Mouse (Mus musculus) heart, embryonic 12.5 days (tissue): ENCODE measurements around the gene Pcgf1. TPM values are rescaled to one million over a fixed set of nuclear protein-coding genes. Genes with fewer than 3 reads are reported as not detected.

Source experiments
- ATAC-seq: fragments of 200-750 bp; cut with Nextera tagmentation; 2 replicates; pipeline ENCODE4 v1.8.0; 2017; ENCODE audit warnings: moderate TSS enrichment, moderate library complexity; ENCODE audit not compliant: insufficient number of reproducible peaks, low FRiP score
- H3K27ac ChIP-seq: fragments of 300-500 bp; sonication (generic); 2 replicates; pipeline ENCODE4 v1.5.1; 2016; ENCODE audit warnings: mild to moderate bottlenecking, moderate library complexity; ENCODE audit not compliant: poor library complexity, severe bottlenecking
- H3K27me3 ChIP-seq: fragments of 300-500 bp; sonication (generic); replicated peaks from 2 replicates; pipeline ENCODE4 v1.6.1; 2016; ENCODE audit warnings: mild to moderate bottlenecking, moderate library complexity
- H3K36me3 ChIP-seq: fragments of 300-500 bp; sonication (generic); 2 replicates; pipeline ENCODE4 v1.6.1; 2016; ENCODE audit warnings: mild to moderate bottlenecking, moderate library complexity
- H3K4me1 ChIP-seq: fragments of 300-500 bp; sonication (generic); replicated peaks from 2 replicates; pipeline ENCODE4 v1.6.1; 2016; ENCODE audit warnings: mild to moderate bottlenecking
- H3K4me2 ChIP-seq: fragments of 300-500 bp; sonication (generic); 2 replicates; pipeline ENCODE4 v1.6.1; 2016; ENCODE audit warnings: mild to moderate bottlenecking, moderate library complexity
- H3K4me3 ChIP-seq: fragments of 300-500 bp; sonication (generic); 2 replicates; pipeline ENCODE4 v1.5.1; 2016; ENCODE audit warnings: mild to moderate bottlenecking
- H3K9ac ChIP-seq: fragments of 300-500 bp; sonication (generic); 2 replicates; pipeline ENCODE4 v1.6.1; 2016; ENCODE audit warnings: mild to moderate bottlenecking, moderate library complexity
- H3K9me3 ChIP-seq: fragments of 300-500 bp; sonication (generic); replicated peaks from 2 replicates; pipeline ENCODE4 v1.6.1; 2016; ENCODE audit warnings: mild to moderate bottlenecking, moderate library complexity
- WGBS: fragments of 180-500 bp; shearing (Covaris S2); methylation state at CpG from one replicate; pipeline ENCODE4 v1.1.7; 2016; 5-methylcytosine and 5-hydroxymethylcytosine counted together
- polyA plus RNA-seq: library from polyadenylated mRNA; unstranded; fragments of >200 nt; fragmentation: Nextera tagmentation; extraction: Ambion mirVana; gene quantifications from 2 replicates; pipeline ENCODE4 v1.2.1, GENCODE M21; 2016

The Pcgf1 gene
- polyA plus RNA-seq, 1 experiment from 2014 or later: 14.9 TPM

- Histone ChIP-seq H3K4me3 (no peak overlapping the region), H3K9me3 (no peaks in the 10 kb centered on the region), H3K27ac (no peak overlapping the region), H3K27me3 (peaks cover 68% of the 10 kb centered on the region), H3K4me2 (no peak overlapping the region), H3K4me1 (peaks cover 29% of the 10 kb centered on the region), H3K9ac (no peak overlapping the region), H3K36me3 (peaks cover 23% of the 10 kb centered on the region)
- 17% methylated on average over 5 of the region's 5 CpGs for WGBS
- ATAC-seq: no peak
These were observed 5.8 kb downstream of the Pcgf1 start for GRCm38 (mm10) chr6:83083497-83083896.

GRCm38 (mm10) chr6:83084477-83084876 is 6.8 kb downstream of the Pcgf1 start:
- H3K4me1 ChIP-seq: peaks cover 22% of the 10 kb centered on the region
- no peak overlapping the region for H3K4me2 ChIP-seq
- H3K36me3 ChIP-seq: peaks cover 23% of the 10 kb centered on the region
- H3K9me3 ChIP-seq: no peaks in the 10 kb centered on the region
- 10% methylated on average over 6 of the region's 6 CpGs for WGBS
- no peak overlapping the region for H3K9ac ChIP-seq
- no peak overlapping the region for H3K4me3 ChIP-seq
- peaks cover 77% of the 10 kb centered on the region for H3K27me3 ChIP-seq
- ATAC-seq: no peak
- no peak overlapping the region for H3K27ac ChIP-seq

GRCm38 (mm10) chr6:83086121-83087035 is 8.7 kb downstream of the Pcgf1 start, which contains the start of gene Lbx2:
Gene Lbx2, plus strand, starts transcription at chr6:83086367.
- H3K9me3 ChIP-seq: no peaks in the 10 kb centered on the region
- H3K4me2 ChIP-seq: peak within 1 kb of the TSS; percentile 68
- H3K4me1 ChIP-seq: peaks cover 22% of the 10 kb centered on the region
- peaks cover 90% of the 10 kb centered on the region for H3K27me3 ChIP-seq
- 3% methylated on average over 35 of the region's 42 CpGs for WGBS
- no peak for ATAC-seq
- peak within 1 kb of the TSS; percentile 27; the same call in 1 of the 2 replicates for H3K9ac ChIP-seq
- no peak within 1 kb of the TSS for H3K27ac ChIP-seq
- H3K36me3 ChIP-seq: peaks cover 9% of the 10 kb centered on the region
- H3K4me3 ChIP-seq: peak within 1 kb of the TSS; percentile 39

- H3K4me3 ChIP-seq: peak overlapping the region; percentile 39
- H3K9me3 ChIP-seq: no peaks in the 10 kb centered on the region
- peaks cover 22% of the 10 kb centered on the region for H3K4me1 ChIP-seq
- peak overlapping the region; percentile 68 for H3K4me2 ChIP-seq
- no peak for ATAC-seq
- H3K27me3 ChIP-seq: peaks cover 83% of the 10 kb centered on the region
- H3K36me3 ChIP-seq: peaks cover 2% of the 10 kb centered on the region; the same call in 1 of the 2 replicates
- peak overlapping the region; percentile 1; the same call in 1 of the 2 replicates for H3K9ac ChIP-seq
- H3K27ac ChIP-seq: no peak overlapping the region
- 1% methylated on average over 47 of the region's 47 CpGs for WGBS
These were observed 9.7 kb downstream of the Pcgf1 start for GRCm38 (mm10) chr6:83087205-83087925.

- 11% methylated on average over 9 of the region's 9 CpGs for WGBS
- H3K9ac ChIP-seq: no peak overlapping the region
- no peaks in the 10 kb centered on the region for H3K36me3 ChIP-seq
These were observed 10.2 kb downstream of the Pcgf1 start for GRCm38 (mm10) chr6:83087926-83088260.

GRCm38 (mm10) chr6:83092416-83093127 is 14.9 kb downstream of the Pcgf1 start:
- peaks cover 7% of the 10 kb centered on the region; the same call in 1 of the 2 replicates for H3K9me3 ChIP-seq
- H3K27ac ChIP-seq: no peak overlapping the region
- ATAC-seq: no peak
- peaks cover 11% of the 10 kb centered on the region for H3K4me1 ChIP-seq
- peaks cover 60% of the 10 kb centered on the region for H3K27me3 ChIP-seq
- H3K36me3 ChIP-seq: no peaks in the 10 kb centered on the region
- no peak overlapping the region for H3K4me2 ChIP-seq
- no peak overlapping the region for H3K4me3 ChIP-seq
- WGBS: 33% methylated on average over 6 of the region's 6 CpGs
- no peak overlapping the region for H3K9ac ChIP-seq

More at GRCm38 (mm10) chr6:83087926-83088260, 10.2 kb downstream of the Pcgf1 start:
- ATAC-seq: no peak
- no peaks in the 10 kb centered on the region for H3K9me3 ChIP-seq
- peak overlapping the region; percentile 68 for H3K4me2 ChIP-seq
- H3K27ac ChIP-seq: no peak overlapping the region
- peaks cover 82% of the 10 kb centered on the region for H3K27me3 ChIP-seq
- H3K4me3 ChIP-seq: peak overlapping the region; percentile 39
- H3K4me1 ChIP-seq: peaks cover 25% of the 10 kb centered on the region

- Histone ChIP-seq H3K27me3 (peaks cover 37% of the 10 kb centered on the region), H3K27ac (no peak overlapping the region), H3K4me3 (no peak overlapping the region), H3K36me3 (no peaks in the 10 kb centered on the region), H3K4me2 (no peak overlapping the region), H3K9me3 (peaks cover 7% of the 10 kb centered on the region; the same call in 1 of the 2 replicates), H3K4me1 (peaks cover 5% of the 10 kb centered on the region; the same call in 1 of the 2 replicates), H3K9ac (no peak overlapping the region)
- ATAC-seq: no peak
- 41% methylated on average over 6 of the region's 6 CpGs for WGBS
These were observed 18.3 kb downstream of the Pcgf1 start for GRCm38 (mm10) chr6:83095968-83096367.

- no peak overlapping the region for H3K4me2 ChIP-seq
- no peak overlapping the region for H3K9ac ChIP-seq
- peaks cover 13% of the 10 kb centered on the region for H3K4me1 ChIP-seq
- H3K27me3 ChIP-seq: peaks cover 34% of the 10 kb centered on the region
- no peak for ATAC-seq
- no peaks in the 10 kb centered on the region for H3K36me3 ChIP-seq
- peaks cover 7% of the 10 kb centered on the region; the same call in 1 of the 2 replicates for H3K9me3 ChIP-seq
- H3K4me3 ChIP-seq: no peak overlapping the region
- 57% methylated on average over 2 of the region's 2 CpGs for WGBS
- H3K27ac ChIP-seq: no peak overlapping the region
These were observed 20.7 kb downstream of the Pcgf1 start for GRCm38 (mm10) chr6:83098411-83098810.

- peaks cover 15% of the 10 kb centered on the region for H3K4me1 ChIP-seq
- ATAC-seq: peak; percentile 86
- no peaks in the 10 kb centered on the region; the same call in 1 of the 2 replicates for H3K9me3 ChIP-seq
- H3K4me3 ChIP-seq: peak within 1 kb of the TSS; percentile 74
- peaks cover 17% of the 10 kb centered on the region for H3K27me3 ChIP-seq
- peak within 1 kb of the TSS; percentile 100 for H3K4me2 ChIP-seq
- H3K9ac ChIP-seq: peak within 1 kb of the TSS; percentile 90
- H3K36me3 ChIP-seq: 0 out of 2 replicates have a peak, but pooled peaks cover 7% of the 10 kb centered on the region
- H3K27ac ChIP-seq: peak within 1 kb of the TSS; percentile 68
- under 1% methylated on average over 25 of the region's 25 CpGs for WGBS
These were observed 23.6 kb downstream of the Pcgf1 start, which contains the start of the genes Ccdc142 and Gm42688 for GRCm38 (mm10) chr6:83101316-83101687. Gene Ccdc142, plus strand, starts transcription at chr6:83101601. Gene Gm42688, plus strand, starts transcription at chr6:83101617.

GRCm38 (mm10) chr6:83101688-83102556 is 24.3 kb downstream of the Pcgf1 start:
- Histone ChIP-seq H3K36me3 (0 out of 2 replicates have a peak, but pooled peaks cover 7% of the 10 kb centered on the region), H3K4me2 (peak overlapping the region; percentile 100), H3K4me1 (peaks cover 15% of the 10 kb centered on the region), H3K27ac (peak overlapping the region; percentile 68), H3K9ac (peak overlapping the region; percentile 90), H3K27me3 (peaks cover 13% of the 10 kb centered on the region), H3K4me3 (peak overlapping the region; percentile 74), H3K9me3 (no peaks in the 10 kb centered on the region; the same call in 1 of the 2 replicates)
- whole genome bisulfite sequencing: under 1% methylated on average over 74 of the region's 74 CpGs
- ATAC-seq: peak; percentile 84
